Mouse (Mus musculus): ENCODE data around the gene Smtn.

GRCm38 (mm10) chr11:3564451-3564850 is 24.0 kb upstream of the Smtn start:
- TF ChIP-seq CTCF (IDR thresholded peaks at IDR 0.05; ENCODE audit: extremely low read depth, insufficient read depth, insufficient read length, insufficient replicate concordance), result no peak
- TF ChIP-seq POLR2A (IDR thresholded peaks at IDR 0.05; ENCODE audit: low read depth, low read length), result no peak
